In the genomic region with DNA sequence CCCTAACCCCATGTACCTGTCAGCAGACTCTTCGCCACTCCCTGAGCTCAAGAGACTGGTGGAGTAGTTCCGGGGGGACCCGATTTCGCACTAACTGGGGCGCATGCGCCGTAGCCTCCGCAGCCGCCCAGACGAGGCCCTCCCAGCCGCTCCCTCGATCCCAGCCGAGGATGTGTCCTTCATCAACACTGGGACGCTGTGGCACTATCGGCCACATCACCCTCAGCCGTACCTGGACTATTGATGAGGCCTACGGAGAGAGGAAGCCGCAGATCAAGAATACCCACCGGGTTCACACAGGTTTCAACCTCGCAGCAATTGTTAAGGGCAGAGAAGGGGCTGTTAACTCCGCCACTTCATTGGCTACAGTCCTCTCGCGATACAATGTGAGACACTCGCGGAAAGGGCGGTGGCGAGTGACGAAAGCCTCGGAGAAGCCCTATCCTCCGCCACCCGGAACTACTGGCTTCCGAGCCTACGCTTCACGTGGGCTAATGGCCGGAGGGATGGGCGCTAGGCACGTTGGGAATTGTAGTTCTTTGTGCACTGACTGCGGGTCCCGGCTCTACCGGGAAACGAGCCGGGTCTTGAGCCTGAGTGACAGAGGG, we compare ENCODE assay signal across 8 mouse cellular contexts. TPM values are rescaled to one million over a fixed set of nuclear protein-coding genes. Genes with fewer than 3 reads are reported as not detected.
DNase-seq lines count a peak whose midpoint lies in the region; ATAC-seq and TF ChIP-seq lines count a peak whose summit lies in the region.

No protein-coding gene starts in this region.

- H3K27me3 ChIP-seq in megakaryocyte, embryonic 14.5 days (replicated peaks) = no peaks in the 10 kb centered on the region

- H3K27ac ChIP-seq in cortical plate, adult 2 months (ENCODE audit: insufficient read depth, low read length) = peak overlapping the region; percentile 94

- peak overlapping the region; percentile 81 for H3K4me3 ChIP-seq in cortical plate, adult 2 months (ENCODE audit: insufficient read depth, low read length)
- H3K4me3 ChIP-seq in megakaryocyte, embryonic 14.5 days (replicated peaks) = peak overlapping the region; percentile 98

- ATAC-seq in activated CD4-positive, CD25-positive, alpha-beta regulatory T cell, adult 4 months = peak; percentile 95

- no peaks in the 10 kb centered on the region; the same call in 1 of the 2 replicates for H3K4me1 ChIP-seq in cortical plate, adult 2 months (ENCODE audit: control insufficient read depth, insufficient read depth, low read length)
- peaks cover 41% of the 10 kb centered on the region for H3K4me1 ChIP-seq in megakaryocyte, embryonic 14.5 days

- H3K36me3 ChIP-seq in megakaryocyte, embryonic 14.5 days (replicated peaks; ENCODE audit: low read length) = peaks cover 47% of the 10 kb centered on the region

- DNase-seq in gastrocnemius, adult 8-10 months (ENCODE audit: low spot score in 2 of 2) = peak; percentile 96 to 97
- peak; percentile 89 for DNase-seq in hindlimb bud, embryonic 11.5 days (ENCODE audit: extremely low spot score, low read depth, low spot score)
- peak; percentile 94 to 98 for DNase-seq in left cerebral cortex, adult 8-10 months (ENCODE audit: low spot score in 2 of 2)
- DNase-seq in right cerebral cortex, postnatal 10 days (ENCODE audit: low spot score in 2 of 2) = peak; percentile 99 to 100
- DNase-seq in urinary bladder, postnatal 25 days (ENCODE audit: low spot score) = peak; percentile 87

- no peaks in the 10 kb centered on the region for H3K9me3 ChIP-seq in megakaryocyte, embryonic 14.5 days

- no peak for TF ChIP-seq CTCF in cortical plate, adult 2 months (IDR thresholded peaks at IDR 0.05; ENCODE audit: extremely low read depth, insufficient read depth, low read length)

- TF ChIP-seq POLR2A in cortical plate, adult 2 months (IDR thresholded peaks at IDR 0.05; ENCODE audit: extremely low read depth, insufficient read depth, low read length) = peak; percentile 63

RNA-seq across cellular contexts. Expression of gene Txndc9, which starts 0.7 kb away (rescaled TPM):
- 100 to 1,000 TPM; 136 to 159 TPM for polyA plus RNA-seq in activated CD4-positive, CD25-positive, alpha-beta regulatory T cell, adult 4 months (2017; shearing (Covaris generic))
- polyA plus RNA-seq in cortical plate, adult 2 months (2012; rRNA removed) = 43.8 and 46.7 TPM in 2 replicates
- 10 to 100 TPM; 30.9 to 38.3 (median 35.5) TPM for total RNA-seq in gastrocnemius, adult 8-10 months (2022)
- 10 to 100 TPM; 57.1 to 62.3 (median 61.7) TPM for total RNA-seq in left cerebral cortex, adult 8-10 months (2022)
- polyA plus RNA-seq in megakaryocyte, embryonic 14.5 days (2012; ENCODE audit: insufficient read depth, low replicate concordance) = 3.2 and 4.8 TPM in 2 replicates

RNA-seq across cellular contexts. Expression of gene Eif5b, which starts 0.8 kb away (rescaled TPM):
- 10 to 100 TPM; 30.0 to 31.4 TPM for polyA plus RNA-seq in activated CD4-positive, CD25-positive, alpha-beta regulatory T cell, adult 4 months (2017; shearing (Covaris generic))
- 18.3 and 19.1 TPM in 2 replicates for polyA plus RNA-seq in cortical plate, adult 2 months (2012; rRNA removed)
- total RNA-seq in gastrocnemius, adult 8-10 months (2022) = 10 to 100 TPM; 53.3 to 62.9 (median 54.8) TPM
- total RNA-seq in left cerebral cortex, adult 8-10 months (2022) = 10 to 100 TPM; 36.2 to 40.3 (median 37.5) TPM
- polyA plus RNA-seq in megakaryocyte, embryonic 14.5 days (2012; ENCODE audit: insufficient read depth, low replicate concordance) = 3.5 and 69.6 TPM in 2 replicates

RNA-seq across cellular contexts. Expression of gene Lyg1, which starts 39.4 kb away (rescaled TPM):
- polyA plus RNA-seq in activated CD4-positive, CD25-positive, alpha-beta regulatory T cell, adult 4 months (2017; shearing (Covaris generic)) = not detected
- polyA plus RNA-seq in cortical plate, adult 2 months (2012; rRNA removed) = not detected in 2 replicates
- not detected for total RNA-seq in gastrocnemius, adult 8-10 months (2022)
- total RNA-seq in left cerebral cortex, adult 8-10 months (2022) = not detected
- not detected in 2 replicates for polyA plus RNA-seq in megakaryocyte, embryonic 14.5 days (2012; ENCODE audit: insufficient read depth, low replicate concordance)

Comparison
In these comparisons a context has a peak if more than half of its experiments do, and no peak if none do; other contexts are left out.
1. Peak in every context shown above with its lines: DNase-seq, ATAC-seq, H3K4me3 ChIP-seq and H3K27ac ChIP-seq.